ENCODE assay signal across 8 mouse cellular contexts in the genomic region with DNA sequence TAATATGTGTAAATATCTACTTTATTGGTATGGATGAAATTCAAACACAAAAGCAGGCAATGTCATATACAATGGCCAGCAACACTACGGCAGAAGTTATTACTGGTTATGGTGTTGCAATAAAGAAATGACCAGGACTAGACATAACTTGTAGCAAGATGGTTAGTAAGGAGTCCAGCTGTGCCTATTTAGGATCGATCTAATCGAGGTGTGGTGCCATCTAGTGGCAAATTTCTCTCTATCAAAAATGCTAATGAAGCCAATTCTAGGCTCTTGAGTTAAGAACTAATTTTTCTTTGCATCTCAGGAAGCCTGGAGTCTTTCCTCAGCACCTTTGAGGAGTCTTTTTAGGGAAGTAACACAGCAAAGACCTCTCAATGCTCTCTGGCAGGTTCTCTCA.
DNase-seq lines count a peak whose midpoint lies in the region; ATAC-seq and TF ChIP-seq lines count a peak whose summit lies in the region.

No protein-coding gene starts in this region.

- no peak overlapping the region for H3K9ac ChIP-seq in forebrain, postnatal 0 days
- no peak overlapping the region for H3K9ac ChIP-seq in forebrain, embryonic 16.5 days (replicated peaks; ENCODE audit: low read depth, low read length)

- no peak overlapping the region for H3K4me3 ChIP-seq in forebrain, postnatal 0 days (ENCODE audit: low read depth, low read length)
- no peak overlapping the region for H3K4me3 ChIP-seq in forebrain, embryonic 16.5 days (replicated peaks; ENCODE audit: low read length)

- 52% methylated on average over 3 of the region's 3 CpGs for WGBS in forebrain, postnatal 0 days
- 37% methylated on average over 3 of the region's 3 CpGs for WGBS in forebrain, embryonic 16.5 days

- no peak for ATAC-seq in forebrain, postnatal 0 days
- ATAC-seq in forebrain, embryonic 16.5 days: no peak
- ATAC-seq in cerebellum, adult (ENCODE audit: insufficient number of reproducible peaks, low FRiP score, low TSS enrichment): no peak

- no peaks in the 10 kb centered on the region for H3K27me3 ChIP-seq in forebrain, postnatal 0 days (ENCODE audit: insufficient read depth, low read length)
- H3K27me3 ChIP-seq in forebrain, embryonic 16.5 days (replicated peaks; ENCODE audit: control insufficient read depth, insufficient read depth, low read length): no peaks in the 10 kb centered on the region

- H3K4me2 ChIP-seq in forebrain, postnatal 0 days (ENCODE audit: low read depth): no peak overlapping the region
- no peak overlapping the region for H3K4me2 ChIP-seq in forebrain, embryonic 16.5 days (ENCODE audit: low read length)

- TF ChIP-seq CTCF in forebrain, postnatal 0 days (IDR thresholded peaks at IDR 0.05; ENCODE audit: low read depth): peak; percentile 57

- H3K36me3 ChIP-seq in forebrain, postnatal 0 days (ENCODE audit: insufficient read depth): no peaks in the 10 kb centered on the region
- no peaks in the 10 kb centered on the region for H3K36me3 ChIP-seq in forebrain, embryonic 16.5 days (ENCODE audit: control insufficient read depth, insufficient read depth)

- H3K27ac ChIP-seq in forebrain, postnatal 0 days (ENCODE audit: low read depth, low read length): no peak overlapping the region
- no peak overlapping the region for H3K27ac ChIP-seq in forebrain, embryonic 16.5 days (ENCODE audit: low read length)

- H3K9me3 ChIP-seq in forebrain, postnatal 0 days (ENCODE audit: low read length): no peaks in the 10 kb centered on the region
- H3K9me3 ChIP-seq in forebrain, embryonic 16.5 days (ENCODE audit: control insufficient read depth, low read length): no peaks in the 10 kb centered on the region

- no peaks in the 10 kb centered on the region for H3K4me1 ChIP-seq in forebrain, postnatal 0 days (ENCODE audit: insufficient read depth)
- no peaks in the 10 kb centered on the region for H3K4me1 ChIP-seq in forebrain, embryonic 16.5 days (replicated peaks; ENCODE audit: control insufficient read depth, insufficient read depth, low read length)

- DNase-seq in forebrain, postnatal 0 days: peak; percentile 58
- peak; percentile 7 to 9 for DNase-seq in urinary bladder, adult 18-20 months (ENCODE audit: low spot score in 2 of 2)
- DNase-seq in urinary bladder, postnatal 10 days (ENCODE audit: low spot score): no peak
- DNase-seq in frontal cortex, postnatal 36 days (ENCODE audit: low spot score in 2 of 2): peak; percentile 21 to 55
- peak; percentile 17 to 46 for DNase-seq in layer of hippocampus, postnatal 14 days (ENCODE audit: low spot score in 2 of 2)
- peak; percentile 11 for DNase-seq in telencephalon, adult 2 months (ENCODE audit: low read depth, low spot score)
